Mouse (Mus musculus): ENCODE results near the gene Lrrk1. TPM values are rescaled to one million over a fixed set of nuclear protein-coding genes. Genes with fewer than 3 reads are reported as not detected.

Lrrk1 gene
- total and polyA plus RNA-seq, 2 experiments: 7.4 to 15.0 TPM

DNA sequence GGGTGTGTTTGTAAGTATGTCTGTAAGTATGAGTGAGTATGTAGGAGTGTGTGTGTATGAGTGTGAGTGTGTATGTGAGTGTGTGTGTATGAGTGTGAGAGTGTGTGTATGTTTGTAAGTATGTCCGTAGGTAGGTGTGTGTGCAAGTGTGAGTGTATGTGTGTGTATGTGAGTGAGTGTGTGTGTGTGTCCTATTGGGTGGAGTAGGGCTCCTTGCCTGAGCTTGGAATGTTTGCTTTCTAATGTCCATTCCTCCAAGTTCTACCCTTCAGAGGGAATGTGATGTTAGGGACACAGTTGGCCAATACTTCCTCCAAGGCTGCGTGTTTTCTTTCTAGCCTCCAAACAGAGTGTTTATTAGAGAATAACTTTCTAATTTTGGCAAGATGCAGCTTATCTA, 51.2 kb downstream of the Lrrk1 start:
- Histone ChIP-seq H3K4me3 (ENCODE audit: insufficient read depth, low read depth, low read length) (no peak overlapping the region), H3K4me1 (ENCODE audit: control insufficient read depth, insufficient read depth, low read length) (peaks cover 3% of the 10 kb centered on the region; the same call in 1 of the 2 replicates), H3K27ac (replicated peaks; ENCODE audit: insufficient read depth, low read depth, low read length) (no peak overlapping the region), H3K9ac (ENCODE audit: low read depth, low read length) (no peak overlapping the region), H3K27me3 (ENCODE audit: control insufficient read depth, insufficient read depth, low read length) (no peaks in the 10 kb centered on the region), H3K36me3 (ENCODE audit: control insufficient read depth, insufficient read depth, low read length) (no peaks in the 10 kb centered on the region), H3K79me2 (ENCODE audit: control insufficient read depth, insufficient read depth, low read length) (no peaks in the 10 kb centered on the region)
- no peak for TF ChIP-seq CTCF (IDR thresholded peaks at IDR 0.05; ENCODE audit: low read depth, low read length)
- no peak for TF ChIP-seq POLR2A (IDR thresholded peaks at IDR 0.05; ENCODE audit: extremely low read depth, insufficient read depth, low read length)
- WGBS: 74% methylated on average over 2 of the region's 2 CpGs
- DNase-seq (ENCODE audit: extremely low read depth, low read depth, low spot score): no peak

DNA sequence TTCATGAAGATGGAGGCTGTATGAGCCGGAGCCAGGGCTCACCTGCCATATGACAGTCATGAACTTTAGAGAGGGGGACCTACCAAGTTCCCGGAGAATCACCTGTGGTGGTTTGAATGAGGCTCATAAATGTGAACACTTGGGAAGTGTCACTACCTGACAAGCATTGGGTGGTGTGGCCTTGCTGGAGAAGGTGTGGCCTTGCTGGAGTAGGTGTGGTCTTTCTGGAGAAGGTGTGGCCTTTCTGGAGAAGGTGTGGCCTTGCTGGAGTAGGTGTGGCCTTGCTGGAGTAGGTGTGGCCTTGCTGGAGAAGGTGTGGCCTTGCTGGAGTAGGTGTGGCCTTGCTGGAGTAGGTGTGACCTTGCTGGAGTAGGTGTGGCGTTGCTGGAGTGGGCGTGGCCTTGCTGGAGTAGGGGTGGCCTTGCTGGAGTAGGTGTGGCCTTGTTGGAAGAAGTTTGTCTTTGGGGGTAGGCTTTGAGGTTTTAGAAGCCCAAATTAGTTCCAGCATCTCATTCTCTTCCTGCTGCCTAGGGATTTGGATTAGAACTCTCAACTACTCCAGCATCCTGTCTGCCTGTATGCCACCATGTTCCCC, 54.1 kb downstream of the Lrrk1 start:
- H3K36me3 ChIP-seq (ENCODE audit: control insufficient read depth, insufficient read depth, low read length): peaks cover 3% of the 10 kb centered on the region
- 98% methylated on average over 4 of the region's 4 CpGs for WGBS
- TF ChIP-seq POLR2A (IDR thresholded peaks at IDR 0.05; ENCODE audit: extremely low read depth, insufficient read depth, low read length): no peak
- TF ChIP-seq CTCF (IDR thresholded peaks at IDR 0.05; ENCODE audit: low read depth, low read length): no peak
- no peaks in the 10 kb centered on the region for H3K79me2 ChIP-seq (ENCODE audit: control insufficient read depth, insufficient read depth, low read length)
- H3K4me1 ChIP-seq (ENCODE audit: control insufficient read depth, insufficient read depth, low read length): no peaks in the 10 kb centered on the region
- H3K27me3 ChIP-seq (ENCODE audit: control insufficient read depth, insufficient read depth, low read length): no peaks in the 10 kb centered on the region
- no peak overlapping the region for H3K4me3 ChIP-seq (ENCODE audit: insufficient read depth, low read depth, low read length)
- no peak overlapping the region for H3K27ac ChIP-seq (replicated peaks; ENCODE audit: insufficient read depth, low read depth, low read length)
- H3K9ac ChIP-seq (ENCODE audit: low read depth, low read length): no peak overlapping the region
- no peak for DNase-seq (ENCODE audit: extremely low read depth, low read depth, low spot score)

DNA sequence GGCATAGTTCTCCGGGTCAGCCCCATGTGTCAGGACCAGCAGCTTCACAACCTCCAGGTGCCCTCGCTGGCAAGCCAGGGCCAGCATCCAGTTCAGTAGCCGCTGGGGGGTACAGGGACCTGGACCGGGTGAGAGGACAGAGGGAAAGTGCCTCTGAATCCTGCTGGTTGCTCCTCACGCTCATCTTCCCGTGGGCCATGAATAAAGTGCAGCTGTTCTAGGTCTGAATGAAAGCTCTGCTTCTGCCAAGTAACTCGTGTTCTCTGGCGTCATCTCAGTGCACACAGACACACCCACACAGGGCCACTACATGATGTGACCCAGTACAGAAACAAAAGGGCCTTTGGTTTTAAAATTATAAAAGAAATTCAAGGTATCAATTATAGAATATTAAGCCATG, 55.8 kb downstream of the Lrrk1 start:
- Histone ChIP-seq H3K36me3 (ENCODE audit: control insufficient read depth, insufficient read depth, low read length) (peaks cover 6% of the 10 kb centered on the region), H3K27me3 (ENCODE audit: control insufficient read depth, insufficient read depth, low read length) (no peaks in the 10 kb centered on the region), H3K27ac (replicated peaks; ENCODE audit: insufficient read depth, low read depth, low read length) (no peak overlapping the region), H3K79me2 (ENCODE audit: control insufficient read depth, insufficient read depth, low read length) (no peaks in the 10 kb centered on the region), H3K4me1 (ENCODE audit: control insufficient read depth, insufficient read depth, low read length) (no peaks in the 10 kb centered on the region), H3K4me3 (ENCODE audit: insufficient read depth, low read depth, low read length) (no peak overlapping the region), H3K9ac (ENCODE audit: low read depth, low read length) (no peak overlapping the region)
- WGBS: 84% methylated on average over 8 of the region's 8 CpGs
- TF ChIP-seq POLR2A (IDR thresholded peaks at IDR 0.05; ENCODE audit: extremely low read depth, insufficient read depth, low read length) (no peak), CTCF (IDR thresholded peaks at IDR 0.05; ENCODE audit: low read depth, low read length) (no peak)
- no peak for DNase-seq (ENCODE audit: extremely low read depth, low read depth, low spot score)

DNA sequence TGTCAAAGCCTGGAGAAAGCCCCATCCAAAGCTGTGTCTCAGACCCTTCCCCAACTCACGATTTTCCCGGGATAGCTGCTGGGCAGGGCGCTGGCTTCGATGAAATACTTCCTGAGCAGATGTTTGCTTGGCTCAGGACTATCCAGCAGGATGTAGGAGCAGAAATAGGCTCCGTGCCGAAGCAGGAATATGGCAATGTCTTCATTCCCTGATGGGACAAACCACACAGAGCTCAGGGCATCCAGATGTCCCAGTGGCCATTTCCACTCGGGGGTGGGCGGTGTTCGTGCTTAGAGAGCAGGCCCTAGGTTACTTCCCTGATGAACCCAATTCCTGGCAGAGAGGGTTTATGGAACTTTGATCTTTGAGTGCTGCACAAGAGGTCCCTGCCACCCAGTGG, 57.5 kb downstream of the Lrrk1 start:
- no peak overlapping the region for H3K9ac ChIP-seq (ENCODE audit: low read depth, low read length)
- WGBS: 82% methylated on average over 9 of the region's 9 CpGs
- DNase-seq (ENCODE audit: extremely low read depth, low read depth, low spot score): no peak
- H3K27ac ChIP-seq (replicated peaks; ENCODE audit: insufficient read depth, low read depth, low read length): no peak overlapping the region
- H3K36me3 ChIP-seq (ENCODE audit: control insufficient read depth, insufficient read depth, low read length): peaks cover 11% of the 10 kb centered on the region
- TF ChIP-seq CTCF (IDR thresholded peaks at IDR 0.05; ENCODE audit: low read depth, low read length): no peak
- TF ChIP-seq POLR2A (IDR thresholded peaks at IDR 0.05; ENCODE audit: extremely low read depth, insufficient read depth, low read length): no peak
- no peaks in the 10 kb centered on the region for H3K79me2 ChIP-seq (ENCODE audit: control insufficient read depth, insufficient read depth, low read length)
- no peaks in the 10 kb centered on the region for H3K27me3 ChIP-seq (ENCODE audit: control insufficient read depth, insufficient read depth, low read length)
- H3K4me1 ChIP-seq (ENCODE audit: control insufficient read depth, insufficient read depth, low read length): no peaks in the 10 kb centered on the region
- no peak overlapping the region for H3K4me3 ChIP-seq (ENCODE audit: insufficient read depth, low read depth, low read length)

DNA sequence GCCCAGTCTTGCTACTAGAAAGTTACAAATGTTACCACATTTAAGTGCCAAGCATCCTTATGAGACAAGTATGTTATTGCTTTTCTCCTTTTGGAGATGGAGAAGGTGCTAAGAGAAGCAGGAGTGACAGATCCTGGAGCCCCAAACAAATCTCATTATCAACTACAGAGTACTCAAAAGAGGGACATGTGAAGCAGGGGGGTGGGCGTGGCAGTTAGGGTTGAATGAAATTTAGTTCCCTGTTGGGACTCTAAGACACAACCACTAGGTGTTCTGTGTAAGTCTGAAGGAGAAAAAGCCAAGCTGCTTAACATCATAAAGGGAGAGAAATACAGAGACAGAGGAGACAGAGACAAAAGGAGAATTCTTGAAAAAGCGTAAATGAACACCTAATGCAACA, 60.6 kb downstream of the Lrrk1 start:
- TF ChIP-seq POLR2A (IDR thresholded peaks at IDR 0.05; ENCODE audit: extremely low read depth, insufficient read depth, low read length) (no peak), CTCF (IDR thresholded peaks at IDR 0.05; ENCODE audit: low read depth, low read length) (no peak)
- 100% methylated on average over 2 of the region's 2 CpGs for WGBS
- Histone ChIP-seq H3K4me3 (ENCODE audit: insufficient read depth, low read depth, low read length) (no peak overlapping the region), H3K27ac (replicated peaks; ENCODE audit: insufficient read depth, low read depth, low read length) (no peak overlapping the region), H3K4me1 (ENCODE audit: control insufficient read depth, insufficient read depth, low read length) (no peaks in the 10 kb centered on the region), H3K9ac (ENCODE audit: low read depth, low read length) (no peak overlapping the region), H3K36me3 (ENCODE audit: control insufficient read depth, insufficient read depth, low read length) (peaks cover 11% of the 10 kb centered on the region), H3K79me2 (ENCODE audit: control insufficient read depth, insufficient read depth, low read length) (no peaks in the 10 kb centered on the region), H3K27me3 (ENCODE audit: control insufficient read depth, insufficient read depth, low read length) (no peaks in the 10 kb centered on the region)
- no peak for DNase-seq (ENCODE audit: extremely low read depth, low read depth, low spot score)

DNA sequence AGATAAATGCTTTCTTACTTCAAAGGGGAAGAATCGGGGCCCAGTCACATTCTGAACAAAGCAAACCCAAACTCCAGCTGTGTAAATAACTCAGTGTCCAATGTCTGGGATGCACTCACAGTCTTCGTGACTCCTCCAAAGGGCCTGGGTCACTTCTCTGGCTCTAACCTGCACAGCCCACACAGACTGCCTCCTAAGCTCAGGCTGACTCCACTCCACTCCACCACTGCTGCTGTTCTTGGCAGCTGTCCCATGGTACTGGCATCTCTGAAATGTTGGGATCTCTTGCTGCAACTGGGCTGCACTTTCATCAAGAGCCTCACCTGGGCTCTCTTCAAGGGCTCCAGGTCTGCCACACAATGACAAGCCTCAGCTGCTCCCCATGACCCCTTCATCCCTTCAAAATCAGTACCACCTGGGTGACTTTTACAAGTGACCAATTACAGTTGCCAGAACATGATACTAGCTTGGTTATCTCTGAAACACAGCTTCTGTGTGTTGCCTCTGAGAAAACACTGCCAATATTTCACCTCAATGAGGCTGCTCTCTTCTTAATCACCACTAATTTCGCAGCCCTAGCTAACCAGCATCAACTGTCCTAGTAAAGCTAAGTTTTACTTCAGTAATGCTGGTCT, 62.6 kb downstream of the Lrrk1 start:
- Histone ChIP-seq H3K79me2 (ENCODE audit: control insufficient read depth, insufficient read depth, low read length) (no peaks in the 10 kb centered on the region), H3K27ac (replicated peaks; ENCODE audit: insufficient read depth, low read depth, low read length) (no peak overlapping the region), H3K36me3 (ENCODE audit: control insufficient read depth, insufficient read depth, low read length) (peaks cover 11% of the 10 kb centered on the region), H3K27me3 (ENCODE audit: control insufficient read depth, insufficient read depth, low read length) (no peaks in the 10 kb centered on the region), H3K4me1 (ENCODE audit: control insufficient read depth, insufficient read depth, low read length) (no peaks in the 10 kb centered on the region), H3K9ac (ENCODE audit: low read depth, low read length) (no peak overlapping the region), H3K4me3 (ENCODE audit: insufficient read depth, low read depth, low read length) (no peak overlapping the region)
- TF ChIP-seq POLR2A (IDR thresholded peaks at IDR 0.05; ENCODE audit: extremely low read depth, insufficient read depth, low read length) (no peak), CTCF (IDR thresholded peaks at IDR 0.05; ENCODE audit: low read depth, low read length) (no peak)
- WGBS: 90% methylated on average over 3 of the region's 3 CpGs
- no peak for DNase-seq (ENCODE audit: extremely low read depth, low read depth, low spot score)
